In genomic region chr9:111382469-111382868, GRCm38 (mm10) we compare ENCODE assay signal across 25 mouse cellular contexts. TPM values are rescaled to one million over a fixed set of nuclear protein-coding genes. Genes with fewer than 3 reads are reported as not detected.
DNase-seq lines count a peak whose midpoint lies in the region; ATAC-seq and TF ChIP-seq lines count a peak whose summit lies in the region.
"Had no signal": no experiment of that assay in that cellular context is flagged by ENCODE, and none has a peak within 500 bp of the region (broad histone marks: within the 10 kb centered on the region; RNA-seq: fewer than 3 reads in every experiment).

No protein-coding gene starts in this region.

- 97% methylated on average over 6 of the region's 6 CpGs for WGBS in forebrain, embryonic 12.5 days

- no peak for TF ChIP-seq POLR2A in cortical plate, adult 2 months (IDR thresholded peaks at IDR 0.05; ENCODE audit: extremely low read depth, insufficient read depth, low read length)

- no peaks in the 10 kb centered on the region for H3K36me3 ChIP-seq in forebrain, embryonic 12.5 days (replicated peaks)
- H3K36me3 ChIP-seq: forebrain, embryonic 10.5 days; G1E; heart, embryonic 10.5 days; heart, embryonic 13.5 days; hindbrain, embryonic 12.5 days had no signal

- H3K27me3 ChIP-seq in forebrain, embryonic 12.5 days: no peaks in the 10 kb centered on the region
- H3K27me3 ChIP-seq: heart, embryonic 13.5 days; hindbrain, embryonic 12.5 days; hindbrain, embryonic 15.5 days; Patski had no signal

- peak; percentile 34 for ATAC-seq in frontal cortex, adult (ENCODE audit: low TSS enrichment)
- no peak for ATAC-seq in forebrain, embryonic 12.5 days (ENCODE audit: low FRiP score)
- ATAC-seq: forebrain, embryonic 14.5 days; Patski had no signal

- H3K4me1 ChIP-seq in cortical plate, adult 2 months (ENCODE audit: control insufficient read depth, insufficient read depth, low read length): peaks cover 21% of the 10 kb centered on the region
- peaks cover 10% of the 10 kb centered on the region for H3K4me1 ChIP-seq in forebrain, embryonic 12.5 days

- TF ChIP-seq CTCF in layer of hippocampus, adult 2 months (conservative IDR thresholded peaks at IDR 0.05): no peak
- no peak for TF ChIP-seq CTCF in cortical plate, adult 2 months (IDR thresholded peaks at IDR 0.05; ENCODE audit: extremely low read depth, insufficient read depth, low read length)

- 0 out of 2 replicates have a peak overlapping the region, but pooled peaks have one; percentile 43 for H3K27ac ChIP-seq in layer of hippocampus, adult 2 months
- H3K27ac ChIP-seq in cortical plate, adult 2 months (ENCODE audit: insufficient read depth, low read length): 0 out of 2 replicates have a peak overlapping the region, but pooled peaks have one; percentile 35
- no peak overlapping the region for H3K27ac ChIP-seq in forebrain, embryonic 12.5 days
- H3K27ac ChIP-seq: forebrain, embryonic 10.5 days; gastrocnemius, adult 2 months; heart, adult 2 months; heart, embryonic 10.5 days; heart, embryonic 13.5 days; hindbrain, embryonic 12.5 days; hindbrain, embryonic 15.5 days had no signal

- H3K9ac ChIP-seq in forebrain, embryonic 12.5 days: no peak overlapping the region
- H3K9ac ChIP-seq: heart, embryonic 13.5 days; hindbrain, embryonic 12.5 days; hindbrain, embryonic 15.5 days had no signal

- H3K4me2 ChIP-seq in forebrain, embryonic 12.5 days: no peak overlapping the region
- H3K4me2 ChIP-seq: heart, embryonic 13.5 days; hindbrain, embryonic 12.5 days; hindbrain, embryonic 15.5 days had no signal

- H3K4me3 ChIP-seq in layer of hippocampus, adult 2 months: no peak overlapping the region
- H3K4me3 ChIP-seq in cortical plate, adult 2 months (ENCODE audit: insufficient read depth, low read length): no peak overlapping the region
- H3K4me3 ChIP-seq in forebrain, embryonic 12.5 days (replicated peaks): no peak overlapping the region
- H3K4me3 ChIP-seq: forebrain, embryonic 10.5 days; gastrocnemius, adult 2 months; heart, adult 2 months; heart, embryonic 10.5 days; heart, embryonic 13.5 days; hindbrain, embryonic 12.5 days; hindbrain, embryonic 15.5 days had no signal

- no peak for DNase-seq in frontal cortex, postnatal 10 days (ENCODE audit: low spot score in 2 of 2)
- no peak for DNase-seq in layer of hippocampus, adult 2 months (ENCODE audit: low spot score in 2 of 2)
- DNase-seq in layer of hippocampus, adult 18-20 months (ENCODE audit: low spot score in 2 of 2): no peak
- no peak for DNase-seq in urinary bladder, adult 2 months (ENCODE audit: low spot score)
- DNase-seq: adrenal gland, postnatal 10 days; adrenal gland, postnatal 36 days; cerebellum, adult 11-12 months; cerebellum, adult 8-10 months; cerebellum, postnatal 36 days; gastrocnemius, adult 2 months; gastrocnemius, postnatal 14 days; heart, adult 2 months; heart, postnatal 14 days had no signal

- no peaks in the 10 kb centered on the region for H3K9me3 ChIP-seq in forebrain, embryonic 12.5 days
- H3K9me3 ChIP-seq: forebrain, embryonic 10.5 days; heart, embryonic 10.5 days; heart, embryonic 13.5 days; hindbrain, embryonic 12.5 days; hindbrain, embryonic 15.5 days had no signal

RNA-seq across cellular contexts. Expression of gene Dclk3, which starts 56.4 kb away (rescaled TPM):
- 10 to 100 TPM; 14.4 to 19.3 TPM for total RNA-seq in layer of hippocampus, adult 2 months (2021)
- total RNA-seq in layer of hippocampus, adult 18-20 months (2021): 10 to 100 TPM; 19.0 to 21.7 TPM
- 24.8 and 28.7 TPM in 2 replicates for polyA plus RNA-seq in cortical plate, adult 2 months (2012; rRNA removed)
- polyA plus RNA-seq in forebrain, embryonic 12.5 days (2016; fragmentation: Nextera tagmentation; extraction: Ambion mirVana): 0.91 and 1.1 TPM in 2 replicates
- 0.32 and 0.39 TPM in 2 replicates for polyA plus RNA-seq in urinary bladder, adult 2 months (2012; rRNA removed)
- total RNA-seq: hematopoietic stem cell, adult 5-6 weeks had no signal
- polyA plus RNA-seq: G1E had no signal

Comparison
In these comparisons a context has a peak if more than half of its experiments do, and no peak if none do; other contexts are left out.
1. RNA of gene Dclk3, which starts 56.4 kb away (polyA plus RNA-seq): 24.8 to 28.7 TPM in cortical plate, adult 2 months; 0.91 to 1.1 TPM in forebrain, embryonic 12.5 days and 0.32 to 0.39 TPM in urinary bladder, adult 2 months; every median in the first group is over 10 times any median in the second.